Mouse (Mus musculus) heart, embryonic 15.5 days (tissue): ENCODE data around the gene Tex28. TPM values are rescaled to one million over a fixed set of nuclear protein-coding genes. Genes with fewer than 3 reads are reported as not detected.

ENCODE experiments used
- polyA plus RNA-seq: library from polyadenylated mRNA; unstranded; fragments of >200 nt; fragmentation: Nextera tagmentation; extraction: Ambion mirVana; gene quantifications from 2 replicates; pipeline ENCODE4 v1.2.1, GENCODE M21; 2015

Gene Tex28
- polyA plus RNA-seq, 1 experiment from 2014 or later, result not detected

Other genes starting within 250 kb of the Tex28 start
- 1.2 and 5.5 TPM in 2 replicates for gene Arhgap4, start 246.0 kb downstream of the Tex28 start, polyA plus RNA-seq
- gene Naa10, start 245.9 kb downstream of the Tex28 start, polyA plus RNA-seq, result 84.5 and 90.5 TPM in 2 replicates
- 52.0 and 53.5 TPM in 2 replicates for gene Renbp, start 237.0 kb downstream of the Tex28 start, polyA plus RNA-seq
- gene Hcfc1, start 201.5 kb downstream of the Tex28 start, polyA plus RNA-seq, result 24.4 and 33.9 TPM in 2 replicates
- 41.4 and 57.9 TPM in 2 replicates for gene Irak1, start 143.9 kb downstream of the Tex28 start, polyA plus RNA-seq
- gene Opn1mw, start 40.4 kb downstream of the Tex28 start, polyA plus RNA-seq, result not detected in 2 replicates
- 10.5 and 12.0 TPM in 2 replicates for gene Mecp2, start 32.5 kb downstream of the Tex28 start, polyA plus RNA-seq
- gene Tktl1, start 9.4 kb upstream of the Tex28 start, polyA plus RNA-seq, result not detected in 2 replicates
- gene Flna, start 82.0 kb upstream of the Tex28 start, polyA plus RNA-seq, result 124 and 188 TPM in 2 replicates
- 14.5 and 14.9 TPM in 2 replicates for gene Emd, start 86.8 kb upstream of the Tex28 start, polyA plus RNA-seq
- 413 and 447 TPM in 2 replicates for gene Rpl10, start 103.0 kb upstream of the Tex28 start, polyA plus RNA-seq
- gene Taz, start 114.1 kb upstream of the Tex28 start, polyA plus RNA-seq, result 70.3 and 76.6 TPM in 2 replicates
- gene Dnase1l1, start 114.5 kb upstream of the Tex28 start, polyA plus RNA-seq, result 14.3 and 17.2 TPM in 2 replicates
- 109 and 128 TPM in 2 replicates for gene Atp6ap1, start 129.3 kb upstream of the Tex28 start, polyA plus RNA-seq
- gene Gdi1, start 137.2 kb upstream of the Tex28 start, polyA plus RNA-seq, result 134 and 163 TPM in 2 replicates
- 48.0 and 53.1 TPM in 2 replicates for gene Fam50a, start 145.2 kb upstream of the Tex28 start, polyA plus RNA-seq
- gene Plxna3, start 161.2 kb upstream of the Tex28 start, polyA plus RNA-seq, result 3.6 and 6.8 TPM in 2 replicates
- gene Lage3, start 185.8 kb upstream of the Tex28 start, polyA plus RNA-seq, result 80.3 and 87.5 TPM in 2 replicates
- gene Ubl4a, start 205.4 kb upstream of the Tex28 start, polyA plus RNA-seq, result 56.4 and 62.2 TPM in 2 replicates
- 12.0 and 14.3 TPM in 2 replicates for gene Slc10a3, start 205.5 kb upstream of the Tex28 start, polyA plus RNA-seq
- 26.8 and 31.2 TPM in 2 replicates for gene Fam3a, start 225.4 kb upstream of the Tex28 start, polyA plus RNA-seq
- gene Ikbkg, start 225.5 kb upstream of the Tex28 start, polyA plus RNA-seq, result 18.2 and 18.9 TPM in 2 replicates